Mouse (Mus musculus): ENCODE measurements around the gene Obp2b. TPM values are rescaled to one million over a fixed set of nuclear protein-coding genes. Genes with fewer than 3 reads are reported as not detected.

Gene Obp2b
- polyA plus RNA-seq, 1 experiment = not detected

DNA sequence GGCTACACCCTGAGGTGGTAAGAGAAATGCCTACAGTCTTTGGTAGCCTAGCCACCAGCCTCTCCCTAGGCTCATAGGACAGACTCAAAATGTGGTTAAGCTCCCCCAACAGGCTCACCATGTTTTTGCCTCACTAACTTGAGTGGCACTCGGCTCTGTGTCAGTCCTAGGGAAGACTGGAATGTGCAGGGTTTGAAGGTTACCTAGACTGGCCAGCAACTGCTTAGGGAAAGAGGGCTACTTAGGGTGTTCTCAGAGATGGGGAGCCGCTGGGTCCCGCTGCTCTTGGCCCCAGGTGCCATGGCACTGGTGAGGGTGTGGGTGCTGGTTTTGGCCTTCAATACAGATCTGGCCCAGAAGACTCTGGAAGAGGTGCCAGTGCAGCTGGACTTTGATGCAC is 45.1 kb downstream of the Obp2b start, which contains the start of gene Gm13539:
Gm13539 (plus strand) TSS at position 301 of the 400 bp plus-strand sequence.
- DNase-seq (ENCODE audit: low read depth) = no peak
- TF ChIP-seq POLR2A (IDR thresholded peaks at IDR 0.05; ENCODE audit: borderline replicate concordance, extremely low read depth, insufficient read depth, insufficient read length, poor library complexity, severe bottlenecking) (no peak), CTCF (IDR thresholded peaks at IDR 0.05; ENCODE audit: borderline replicate concordance, extremely low read depth, insufficient read depth, insufficient read length) (no peak)

DNA sequence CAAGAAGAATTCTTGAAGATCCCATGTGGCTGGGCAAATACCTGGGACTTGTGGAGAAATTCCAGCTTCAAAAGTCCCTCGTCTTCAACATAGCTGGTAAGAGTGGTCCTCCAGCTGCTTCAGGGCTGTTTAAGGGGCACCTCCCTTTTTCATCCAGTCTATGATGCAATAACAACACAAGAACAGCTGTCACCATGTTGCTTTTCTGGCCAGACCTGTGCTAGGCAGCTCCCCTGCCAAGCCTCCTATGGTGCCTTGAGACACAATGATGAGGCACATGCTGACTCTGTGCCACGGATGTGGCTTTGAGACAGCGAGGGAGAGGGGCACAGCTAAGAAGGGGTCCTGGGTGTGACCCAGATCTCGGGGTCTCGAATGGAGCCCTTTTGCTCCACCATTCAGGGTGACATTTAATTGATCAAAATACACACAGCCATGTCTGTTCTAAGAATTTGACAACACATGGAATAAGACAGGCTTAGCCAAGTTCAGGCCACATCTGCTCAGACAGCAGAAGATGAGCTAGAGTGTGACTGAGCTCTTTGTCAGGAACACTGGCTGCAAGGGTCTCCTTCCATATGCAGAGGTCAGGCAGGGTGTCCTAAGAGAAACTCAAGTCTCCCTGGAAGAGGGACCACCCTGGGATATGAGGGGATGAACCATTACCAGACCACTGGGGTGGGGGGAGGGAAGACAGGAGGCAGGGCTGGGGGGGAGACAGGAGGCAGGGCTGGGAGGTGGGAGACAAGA is 48.9 kb downstream of the Obp2b start:
- DNase-seq (ENCODE audit: low read depth) = peak; percentile 1
- no peak for TF ChIP-seq CTCF (IDR thresholded peaks at IDR 0.05; ENCODE audit: borderline replicate concordance, extremely low read depth, insufficient read depth, insufficient read length)
- TF ChIP-seq POLR2A (IDR thresholded peaks at IDR 0.05; ENCODE audit: borderline replicate concordance, extremely low read depth, insufficient read depth, insufficient read length, poor library complexity, severe bottlenecking) = no peak

DNA sequence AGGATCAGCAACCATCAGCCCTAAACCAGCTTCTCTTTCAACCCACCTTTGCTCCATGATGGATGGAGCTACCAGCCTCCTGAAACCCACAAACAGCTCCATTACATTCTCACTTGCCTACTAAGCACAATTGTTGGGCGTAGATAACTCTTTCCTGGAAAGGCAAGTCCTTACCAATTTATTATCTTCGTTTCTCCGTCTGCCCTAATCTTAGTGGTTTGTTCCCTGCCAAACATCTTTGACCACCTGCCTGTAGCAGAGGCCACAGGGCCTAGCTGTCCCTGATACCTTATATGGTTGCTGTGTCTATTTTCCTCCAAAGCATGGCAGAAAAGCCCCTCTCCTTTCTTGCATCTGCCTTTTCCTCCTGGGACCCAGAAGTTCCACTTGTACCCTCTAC is 52.3 kb downstream of the Obp2b start:
- no peak for DNase-seq (ENCODE audit: low read depth)

More for the DNA sequence above, 52.3 kb downstream of the Obp2b start:
- TF ChIP-seq CTCF (IDR thresholded peaks at IDR 0.05; ENCODE audit: borderline replicate concordance, extremely low read depth, insufficient read depth, insufficient read length) (no peak), POLR2A (IDR thresholded peaks at IDR 0.05; ENCODE audit: borderline replicate concordance, extremely low read depth, insufficient read depth, insufficient read length, poor library complexity, severe bottlenecking) (no peak)

Other genes with a start within 250 kb of the Obp2b start
- gene Lcn12, start 243.1 kb upstream of the Obp2b start, polyA plus RNA-seq (2012; rRNA removed) = not detected in 2 replicates
- 27.8 and 61.1 TPM in 2 replicates for gene Fbxw5, start 236.3 kb upstream of the Obp2b start, polyA plus RNA-seq (2012; rRNA removed)
- gene C8g, start 235.3 kb upstream of the Obp2b start, polyA plus RNA-seq (2012; rRNA removed) = 1.9 and 3.6 TPM in 2 replicates
- 12.6 and 13.8 TPM in 2 replicates for gene Traf2, start 190.1 kb upstream of the Obp2b start, polyA plus RNA-seq (2012; rRNA removed)
- 166 and 189 TPM in 2 replicates for gene Edf1, start 179.2 kb upstream of the Obp2b start, polyA plus RNA-seq (2012; rRNA removed)
- gene Mamdc4, start 162.2 kb upstream of the Obp2b start, polyA plus RNA-seq (2012; rRNA removed) = 5.0 and 8.2 TPM in 2 replicates
- gene Phpt1, start 161.8 kb upstream of the Obp2b start, polyA plus RNA-seq (2012; rRNA removed) = 138 and 169 TPM in 2 replicates
- 24.5 and 30.3 TPM in 2 replicates for gene Ajm1, start 155.3 kb upstream of the Obp2b start, polyA plus RNA-seq (2012; rRNA removed)
- 86.1 and 87.9 TPM in 2 replicates for gene Rabl6, start 128.5 kb upstream of the Obp2b start, polyA plus RNA-seq (2012; rRNA removed)
- gene Ccdc183, start 119.3 kb upstream of the Obp2b start, polyA plus RNA-seq (2012; rRNA removed) = 0.03 and 0.07 TPM in 2 replicates
- gene Tmem141, start 115.0 kb upstream of the Obp2b start, polyA plus RNA-seq (2012; rRNA removed) = 31.7 and 34.8 TPM in 2 replicates
- 0.92 and 0.97 TPM in 2 replicates for gene Fcna, start 109.0 kb upstream of the Obp2b start, polyA plus RNA-seq (2012; rRNA removed)
- 0.24 TPM in 1 of 2 replicates, not detected in the other for gene Lcn8, start 83.9 kb upstream of the Obp2b start, polyA plus RNA-seq (2012; rRNA removed)
- gene Lcn5, start 79.1 kb upstream of the Obp2b start, polyA plus RNA-seq (2012; rRNA removed) = not detected in 2 replicates
- not detected in 2 replicates for gene Lcn6, start 60.2 kb upstream of the Obp2b start, polyA plus RNA-seq (2012; rRNA removed)
- gene Lcn10, start 54.3 kb upstream of the Obp2b start, polyA plus RNA-seq (2012; rRNA removed) = not detected in 2 replicates
- gene Obp2a, start 37.0 kb upstream of the Obp2b start, polyA plus RNA-seq (2012; rRNA removed) = not detected in 2 replicates
- gene Bmyc, start 30.3 kb upstream of the Obp2b start, polyA plus RNA-seq (2012; rRNA removed) = 64.5 and 74.8 TPM in 2 replicates
- gene Lcn3, start 28.6 kb downstream of the Obp2b start, polyA plus RNA-seq (2012; rRNA removed) = not detected in 2 replicates
- gene Lcn11, start 40.0 kb downstream of the Obp2b start, polyA plus RNA-seq (2012; rRNA removed) = not detected in 2 replicates
- gene Gm13539, start 45.2 kb downstream of the Obp2b start, polyA plus RNA-seq (2012; rRNA removed) = not detected in 2 replicates
- not detected in 2 replicates for gene Glt6d1, start 78.8 kb downstream of the Obp2b start, polyA plus RNA-seq (2012; rRNA removed)
- not detected in 2 replicates for gene Lcn9, start 86.1 kb downstream of the Obp2b start, polyA plus RNA-seq (2012; rRNA removed)
- not detected in 2 replicates for gene Sohlh1, start 110.2 kb downstream of the Obp2b start, polyA plus RNA-seq (2012; rRNA removed)
- gene Kcnt1, start 126.7 kb downstream of the Obp2b start, polyA plus RNA-seq (2012; rRNA removed) = 52.1 and 60.1 TPM in 2 replicates
- gene Camsap1, start 246.3 kb downstream of the Obp2b start, polyA plus RNA-seq (2012; rRNA removed) = 32.6 and 71.2 TPM in 2 replicates

All from brain, embryonic 14.5 days (tissue).